Mouse (Mus musculus) intestine, embryonic 14.5 days (tissue): ENCODE results near the gene Arfgef3. TPM values are rescaled to one million over a fixed set of nuclear protein-coding genes. Genes with fewer than 3 reads are reported as not detected.

Experiments used
- ATAC-seq: fragments of 200-750 bp; cut with Nextera tagmentation; replicated peaks from 2 replicates; pipeline ENCODE4 v1.8.0; 2017; ENCODE audit warnings: low read depth, moderate number of reproducible peaks, moderate TSS enrichment, moderate library complexity; ENCODE audit not compliant: low FRiP score, low TSS enrichment
- DNase-seq: peaks from one replicate; pipeline ENCODE4 v3.0.0-alpha.2; 2018; ENCODE audit warnings: low spot score
- H3K27ac ChIP-seq: fragments of 300-500 bp; sonication (generic); 2 replicates; pipeline ENCODE4 v1.5.1; 2014; ENCODE audit warnings: low read depth, mild to moderate bottlenecking, control low read depth
- H3K27me3 ChIP-seq: fragments of 300-500 bp; sonication (generic); replicated peaks from 2 replicates; pipeline ENCODE4 v1.6.1; 2014; ENCODE audit warnings: low read length, control low read depth; ENCODE audit not compliant: control insufficient read depth, insufficient read depth
- H3K36me3 ChIP-seq: fragments of 300-500 bp; sonication (generic); 2 replicates; pipeline ENCODE4 v1.6.1; 2014; ENCODE audit warnings: low read length, control low read depth; ENCODE audit not compliant: control insufficient read depth, insufficient read depth
- H3K4me1 ChIP-seq: fragments of 300-500 bp; sonication (generic); replicated peaks from 2 replicates; pipeline ENCODE4 v1.6.1; 2014; ENCODE audit warnings: low read length, control low read depth, mixed read lengths; ENCODE audit not compliant: control insufficient read depth, insufficient read depth
- H3K4me2 ChIP-seq: fragments of 300-500 bp; sonication (generic); 2 replicates; pipeline ENCODE4 v1.6.1; 2014; ENCODE audit warnings: low read length
- H3K4me3 ChIP-seq: fragments of 300-500 bp; sonication (generic); 2 replicates; pipeline ENCODE4 v1.5.1; 2014; ENCODE audit warnings: low read depth, low read length, control low read depth, mixed read lengths
- H3K9ac ChIP-seq: fragments of 300-500 bp; sonication (generic); 2 replicates; pipeline ENCODE4 v1.6.1; 2014; ENCODE audit warnings: mild to moderate bottlenecking, low read length
- H3K9me3 ChIP-seq: fragments of 300-500 bp; sonication (generic); 2 replicates; pipeline ENCODE4 v1.6.1; 2016; ENCODE audit warnings: low read length, control low read depth; ENCODE audit not compliant: control insufficient read depth
- WGBS: fragments of 180-500 bp; shearing (Covaris S2); extraction: QIAGEN DNeasy Blood & Tissue Kit; methylation state at CpG from one replicate; pipeline ENCODE4 v1.1.7; 2014; 5-methylcytosine and 5-hydroxymethylcytosine counted together
- polyA plus RNA-seq: library from polyadenylated mRNA; unstranded; fragments of >200 nt; fragmentation: Nextera tagmentation; extraction: Ambion mirVana; gene quantifications from 2 replicates; pipeline ENCODE4 v1.2.1, GENCODE M21; 2014

Arfgef3 gene
- polyA plus RNA-seq, 1 experiment from 2014 or later: 3.2 TPM

DNA sequence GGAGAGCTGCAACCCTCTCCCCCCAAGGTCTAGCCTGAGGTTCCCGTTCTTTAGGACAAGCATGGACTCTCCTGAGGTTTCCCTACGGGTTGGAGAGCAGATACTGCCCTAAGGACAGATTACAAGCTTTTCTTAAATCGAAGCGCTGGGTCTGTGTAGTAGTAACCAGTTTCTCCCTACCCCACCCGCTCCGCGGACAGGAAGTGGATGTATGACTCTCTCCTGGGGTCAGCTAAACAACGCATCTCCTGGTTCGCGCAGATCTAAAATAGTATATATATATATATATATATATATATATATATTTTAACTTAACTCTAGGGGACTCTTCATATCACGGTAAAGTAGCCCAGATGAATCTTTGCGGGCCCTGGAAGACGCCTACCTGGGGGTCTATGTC lies 198.4 kb downstream of the Arfgef3 start:
- no peaks in the 10 kb centered on the region for H3K9me3 ChIP-seq
- H3K4me2 ChIP-seq: peak overlapping the region; percentile 58
- DNase-seq (no peak), ATAC-seq (no peak)
- H3K4me1 ChIP-seq: peaks cover 4% of the 10 kb centered on the region
- H3K27me3 ChIP-seq: no peaks in the 10 kb centered on the region
- no peaks in the 10 kb centered on the region for H3K36me3 ChIP-seq
- WGBS: 5% methylated on average over 13 of the region's 13 CpGs
- peak overlapping the region; percentile 49 for H3K4me3 ChIP-seq
- peak overlapping the region; percentile 50 for H3K9ac ChIP-seq
- no peak overlapping the region for H3K27ac ChIP-seq

DNA sequence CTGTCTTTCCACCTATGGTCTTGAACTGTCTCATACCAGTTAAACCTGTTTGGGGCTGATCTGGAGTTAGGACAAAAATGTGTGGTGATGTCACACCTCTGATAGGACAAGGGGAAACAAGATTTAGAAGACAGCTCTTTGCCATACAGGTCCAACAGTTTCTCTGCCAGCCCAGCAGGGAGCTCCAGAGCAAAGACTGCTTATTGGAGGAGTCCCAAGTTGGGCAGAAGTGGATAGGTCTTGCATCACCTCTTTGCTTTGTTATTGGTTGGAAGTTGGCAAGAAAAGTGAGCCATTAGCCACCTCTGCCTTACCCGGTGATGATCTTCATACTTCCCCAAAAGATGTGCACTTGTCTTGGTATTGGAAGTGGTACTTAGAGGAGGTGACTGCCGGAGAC lies 206.9 kb downstream of the Arfgef3 start:
- Histone ChIP-seq H3K4me3 (no peak overlapping the region), H3K4me1 (no peaks in the 10 kb centered on the region), H3K27me3 (no peaks in the 10 kb centered on the region), H3K9me3 (no peaks in the 10 kb centered on the region), H3K36me3 (peaks cover under 1% of the 10 kb centered on the region; the same call in 1 of the 2 replicates), H3K9ac (no peak overlapping the region), H3K27ac (no peak overlapping the region), H3K4me2 (no peak overlapping the region)
- WGBS: 94% methylated on average over 2 of the region's 2 CpGs
- DNase-seq (no peak), ATAC-seq (no peak)

DNA sequence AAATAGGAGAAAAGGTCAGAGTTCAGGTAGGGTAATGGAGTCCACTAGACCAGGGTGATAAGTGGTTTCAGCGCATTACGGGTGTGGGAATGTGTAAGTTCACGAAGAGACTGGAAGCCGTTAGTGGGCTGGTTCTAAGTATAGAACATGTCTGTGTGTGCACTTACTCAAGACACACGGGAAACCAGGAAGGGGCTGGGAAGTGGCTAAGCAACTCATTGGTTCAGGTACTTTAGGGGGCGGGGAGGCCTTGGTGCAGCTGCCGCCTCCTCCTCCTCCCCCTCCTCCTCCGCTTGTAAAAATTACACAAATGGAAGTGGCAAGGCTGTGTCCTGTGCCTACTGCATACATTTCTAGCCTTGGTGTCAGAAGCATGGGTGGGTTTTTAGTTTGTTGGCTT lies 211.5 kb downstream of the Arfgef3 start:
- WGBS: 66% methylated on average over 8 of the region's 8 CpGs
- no peak for ATAC-seq
- H3K4me1 ChIP-seq: no peaks in the 10 kb centered on the region
- DNase-seq: no peak
- H3K9ac ChIP-seq: no peak overlapping the region
- no peak overlapping the region for H3K27ac ChIP-seq
- H3K4me3 ChIP-seq: no peak overlapping the region
- H3K36me3 ChIP-seq: peaks cover 9% of the 10 kb centered on the region; the same call in 1 of the 2 replicates
- H3K27me3 ChIP-seq: no peaks in the 10 kb centered on the region
- no peak overlapping the region for H3K4me2 ChIP-seq
- H3K9me3 ChIP-seq: no peaks in the 10 kb centered on the region

Other genes with a start within 250 kb of the Arfgef3 start
- gene Hebp2, start 197.9 kb downstream of the Arfgef3 start, polyA plus RNA-seq: 12.3 and 17.9 TPM in 2 replicates
- 0.09 and 0.12 TPM in 2 replicates for gene Gm4922, start 42.8 kb upstream of the Arfgef3 start, polyA plus RNA-seq
- gene Perp, start 101.1 kb upstream of the Arfgef3 start, polyA plus RNA-seq: 18.1 and 21.4 TPM in 2 replicates